Mouse (Mus musculus) olfactory bulb, adult 2 months (tissue): Measurements from ENCODE around the gene Cacng8. TPM values are rescaled to one million over a fixed set of nuclear protein-coding genes. Genes with fewer than 3 reads are reported as not detected.

Source experiments
- H3K27ac ChIP-seq: fragments of 200-500 bp; 2 replicates; pipeline ENCODE4 v1.5.1; 2012; ENCODE audit warnings: low read depth, low read length; ENCODE audit not compliant: insufficient read depth
- H3K4me1 ChIP-seq: fragments of 200-500 bp; 2 replicates; pipeline ENCODE4 v1.6.1; 2012; ENCODE audit warnings: low read length; ENCODE audit not compliant: control insufficient read depth, insufficient read depth
- H3K4me3 ChIP-seq: fragments of 200-500 bp; 2 replicates; pipeline ENCODE4 v1.5.1; 2012; ENCODE audit warnings: mild to moderate bottlenecking, low read depth, low read length, moderate library complexity; ENCODE audit not compliant: insufficient read depth
- CTCF ChIP-seq: fragments of 200-500 bp; IDR thresholded peaks from 2 replicates; pipeline ENCODE4 v1.5.1; 2012; ENCODE audit warnings: low read depth, mild to moderate bottlenecking, low read length, moderate library complexity; ENCODE audit not compliant: insufficient read depth
- POLR2A ChIP-seq: fragments of 200-500 bp; IDR thresholded peaks from 2 replicates; pipeline ENCODE4 v1.6.1; 2012; ENCODE audit warnings: mild to moderate bottlenecking, low read depth, low read length, moderate library complexity; ENCODE audit not compliant: insufficient read depth
- WGBS: fragments of 180-500 bp; shearing (Covaris S2); methylation state at CpG from one replicate; pipeline ENCODE4 v1.1.7; 2018; 5-methylcytosine and 5-hydroxymethylcytosine counted together
- polyA plus RNA-seq: library from polyadenylated mRNA; stranded (reverse); fragments of >200 nt; gene quantifications from 2 replicates; pipeline ENCODE4 v1.2.4, GENCODE M21; 2012; ENCODE audit warnings: low replicate concordance; ENCODE audit not compliant: missing spikeins, insufficient read depth, insufficient read length

Cacng8 gene
- polyA plus RNA-seq, 1 experiment: not detected

DNA sequence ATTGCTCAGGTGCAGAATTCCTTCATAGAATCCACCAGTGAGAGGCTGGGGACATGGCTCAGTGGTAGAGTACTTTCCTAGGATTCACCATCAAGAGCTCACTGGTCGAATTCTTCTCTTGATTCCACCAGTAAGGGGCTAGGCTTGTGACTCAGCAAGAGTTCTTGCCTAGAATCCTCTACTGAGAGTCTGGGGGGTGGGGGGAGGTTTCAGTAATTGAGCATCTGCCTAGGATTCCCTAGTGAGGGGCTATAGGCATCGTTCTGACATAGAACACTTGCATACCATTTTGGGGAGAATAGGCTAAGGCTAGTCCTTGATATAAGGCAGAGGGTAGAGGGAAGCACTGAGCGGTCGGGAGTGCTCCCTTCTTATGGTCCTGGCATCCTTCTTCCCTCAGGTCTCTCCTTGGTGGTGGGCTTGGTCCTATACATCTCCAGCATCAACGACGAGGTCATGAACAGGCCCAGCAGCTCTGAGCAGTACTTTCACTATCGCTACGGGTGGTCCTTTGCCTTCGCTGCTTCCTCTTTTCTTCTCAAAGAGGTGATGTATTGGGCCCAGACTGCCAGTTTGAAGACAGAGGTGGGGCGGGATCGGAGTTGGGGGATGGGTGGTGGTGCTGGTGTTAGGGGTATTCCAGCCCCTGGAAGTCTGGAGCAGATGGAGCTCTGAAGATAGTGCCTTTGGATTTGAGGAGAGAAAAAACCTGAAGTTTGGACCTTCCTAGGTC, 24.8 kb upstream of the Cacng8 start:
- TF ChIP-seq POLR2A: no peak
- no peak for TF ChIP-seq CTCF
- Histone ChIP-seq H3K27ac (no peak overlapping the region), H3K4me3 (no peak overlapping the region), H3K4me1 (peaks cover 27% of the 10 kb centered on the region)
- 58% methylated on average over 11 of the region's 11 CpGs for WGBS

DNA sequence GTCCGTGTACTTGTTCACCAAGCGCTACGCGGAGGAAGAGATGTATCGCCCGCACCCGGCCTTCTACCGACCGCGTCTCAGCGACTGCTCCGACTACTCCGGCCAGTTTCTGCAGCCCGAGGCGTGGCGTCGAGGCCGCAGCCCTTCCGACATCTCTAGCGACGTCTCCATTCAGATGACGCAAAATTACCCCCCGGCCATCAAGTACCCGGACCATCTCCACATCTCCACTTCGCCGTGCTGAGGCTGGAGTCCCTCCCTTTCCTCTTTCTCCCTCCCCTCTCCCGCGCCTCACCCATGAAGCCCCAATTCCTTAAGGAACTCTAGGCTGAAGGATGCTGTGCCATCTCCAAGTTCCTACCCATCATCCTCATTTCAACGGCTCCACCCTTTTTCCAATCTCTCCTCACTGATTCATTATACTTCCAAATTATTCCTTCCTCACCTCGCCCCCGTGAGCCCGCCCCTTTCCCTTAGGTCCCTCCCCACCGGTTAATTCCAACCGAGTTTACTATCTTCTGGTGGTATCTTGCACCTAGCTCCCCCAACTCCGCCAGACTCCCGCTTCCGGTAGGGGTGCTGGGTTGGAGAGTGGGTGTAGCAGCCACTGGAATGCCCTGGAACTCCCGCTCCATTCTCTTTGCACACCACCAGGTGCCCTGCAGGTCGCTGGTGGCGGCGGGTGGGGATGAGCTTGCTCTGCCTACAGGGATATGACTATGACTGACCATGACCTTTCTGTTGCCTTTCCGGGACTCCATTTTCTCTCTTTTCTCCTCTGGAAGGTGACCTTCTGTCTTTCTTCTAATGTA, 23.6 kb upstream of the Cacng8 start:
- WGBS: 40% methylated on average over 42 of the region's 42 CpGs
- Histone ChIP-seq H3K4me1 (peaks cover 27% of the 10 kb centered on the region), H3K4me3 (no peak overlapping the region), H3K27ac (no peak overlapping the region)
- TF ChIP-seq CTCF (no peak), POLR2A (no peak; the same call in 1 of the 2 replicates)

DNA sequence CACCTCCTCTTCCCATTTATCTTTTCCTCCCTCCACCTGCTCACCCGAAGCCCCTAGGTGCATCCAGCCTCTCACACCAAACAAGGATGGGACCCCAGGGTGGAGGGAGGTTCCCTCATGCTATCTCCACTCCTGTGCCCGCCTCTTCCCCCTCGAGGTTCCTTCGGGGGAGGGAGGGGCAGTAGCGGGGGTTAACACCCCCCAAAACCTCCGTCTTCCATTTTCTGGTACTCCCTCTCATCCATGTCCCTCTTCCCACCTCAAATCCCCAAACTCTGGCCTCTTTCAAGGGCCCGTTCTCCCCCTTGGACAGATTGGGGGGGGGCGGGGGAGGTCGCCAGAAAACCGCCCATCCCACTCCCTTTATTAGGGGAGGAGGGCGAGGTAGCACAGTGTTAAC, 22.9 kb upstream of the Cacng8 start:
- WGBS: 17% methylated on average over 11 of the region's 11 CpGs
- no peak for TF ChIP-seq CTCF
- Histone ChIP-seq H3K4me3 (no peak overlapping the region), H3K27ac (no peak overlapping the region), H3K4me1 (peaks cover 27% of the 10 kb centered on the region)

DNA sequence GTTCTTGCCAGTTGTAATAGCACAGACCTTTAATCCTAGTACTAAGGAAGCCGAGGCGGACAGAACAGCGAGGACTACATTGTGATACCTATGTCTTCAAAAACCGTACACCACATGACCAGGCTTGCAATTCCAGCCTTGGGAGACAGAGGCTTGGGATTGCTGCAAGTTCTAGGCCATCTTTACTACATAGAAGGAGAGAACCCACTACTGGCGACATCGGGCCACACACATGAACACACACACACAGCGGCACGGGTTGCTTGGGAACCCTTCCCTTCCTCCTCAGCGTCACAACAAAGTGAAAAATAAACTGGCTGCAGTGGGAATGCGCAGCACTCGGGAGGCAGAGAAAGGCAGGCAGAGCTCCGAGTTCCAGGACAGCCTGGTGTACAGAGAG, 22.2 kb upstream of the Cacng8 start:
- no peak overlapping the region for H3K27ac ChIP-seq
- WGBS: 19% methylated on average over 12 of the region's 12 CpGs
- TF ChIP-seq CTCF (no peak), POLR2A (no peak)

DNA sequence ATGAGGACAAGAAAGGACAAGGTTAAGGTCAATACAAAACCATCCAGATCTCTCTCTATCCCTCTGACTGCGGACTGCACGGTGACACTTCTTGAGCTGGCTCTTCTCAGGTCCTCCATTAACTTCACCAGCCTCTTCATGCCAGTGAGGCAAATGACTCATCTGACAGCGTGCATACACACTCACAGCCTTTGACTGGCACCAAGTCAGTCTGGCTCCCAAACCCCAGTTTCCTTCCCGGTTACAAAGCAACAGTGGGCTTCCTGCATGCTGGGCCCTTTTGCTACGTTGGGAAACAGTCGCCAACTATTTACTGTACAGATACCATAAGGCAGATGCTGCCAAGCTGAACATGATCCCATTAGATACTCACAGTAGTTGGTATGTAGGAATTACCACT, 21.3 kb upstream of the Cacng8 start:
- 67% methylated on average over 6 of the region's 6 CpGs for WGBS
- TF ChIP-seq POLR2A: no peak
- no peak for TF ChIP-seq CTCF
- H3K4me1 ChIP-seq: peaks cover 27% of the 10 kb centered on the region
- no peak overlapping the region for H3K27ac ChIP-seq
- no peak overlapping the region for H3K4me3 ChIP-seq

More for the DNA sequence above, 22.2 kb upstream of the Cacng8 start:
- Histone ChIP-seq H3K4me1 (peaks cover 27% of the 10 kb centered on the region), H3K4me3 (no peak overlapping the region)

DNA sequence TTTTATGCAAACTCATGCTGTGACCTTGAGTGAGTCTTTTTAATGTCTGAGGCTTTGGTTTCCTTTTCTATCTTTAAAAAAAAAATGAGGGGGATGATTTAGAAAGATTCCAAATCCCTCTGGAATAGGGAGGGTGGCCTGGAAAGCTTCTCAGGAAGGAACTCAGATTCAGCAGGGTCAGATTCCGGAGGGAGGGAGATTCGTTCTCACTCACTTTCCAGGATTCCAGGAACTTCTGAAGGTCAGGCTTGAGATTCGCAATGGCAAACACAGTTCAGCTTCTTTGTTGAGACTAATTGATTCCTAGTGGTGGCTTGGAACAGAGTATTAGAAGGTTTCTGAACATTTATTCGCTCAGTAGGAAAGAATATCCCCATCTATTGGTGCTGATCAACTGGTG, 20.1 kb upstream of the Cacng8 start:
- Histone ChIP-seq H3K4me1 (peaks cover 27% of the 10 kb centered on the region), H3K27ac (no peak overlapping the region), H3K4me3 (no peak overlapping the region)
- WGBS: 74% methylated on average over 4 of the region's 4 CpGs
- TF ChIP-seq CTCF (no peak), POLR2A (no peak)

DNA sequence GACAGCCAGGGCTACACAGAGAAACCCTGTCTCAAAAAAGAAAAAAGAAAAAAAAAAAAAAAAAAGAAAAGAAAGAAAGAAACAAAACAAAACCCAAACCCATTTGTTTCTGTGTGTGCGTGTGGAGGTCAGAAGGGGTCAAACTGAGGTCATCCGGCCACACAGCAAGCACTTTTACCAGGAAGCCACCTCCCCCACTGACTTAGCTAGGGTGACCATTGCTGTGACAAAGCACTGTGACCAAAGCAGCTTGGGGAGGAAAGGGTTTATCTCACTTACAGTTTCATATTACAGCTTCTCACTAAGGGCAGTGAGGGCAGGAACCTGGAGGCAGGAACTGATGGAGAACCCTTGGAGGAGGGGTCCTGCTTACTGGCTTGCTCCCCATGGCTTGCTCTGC, 18.1 kb upstream of the Cacng8 start:
- Histone ChIP-seq H3K4me3 (no peak overlapping the region), H3K4me1 (peaks cover 14% of the 10 kb centered on the region), H3K27ac (no peak overlapping the region)
- TF ChIP-seq CTCF: no peak
- no peak for TF ChIP-seq POLR2A
- 80% methylated on average over 2 of the region's 2 CpGs for WGBS

DNA sequence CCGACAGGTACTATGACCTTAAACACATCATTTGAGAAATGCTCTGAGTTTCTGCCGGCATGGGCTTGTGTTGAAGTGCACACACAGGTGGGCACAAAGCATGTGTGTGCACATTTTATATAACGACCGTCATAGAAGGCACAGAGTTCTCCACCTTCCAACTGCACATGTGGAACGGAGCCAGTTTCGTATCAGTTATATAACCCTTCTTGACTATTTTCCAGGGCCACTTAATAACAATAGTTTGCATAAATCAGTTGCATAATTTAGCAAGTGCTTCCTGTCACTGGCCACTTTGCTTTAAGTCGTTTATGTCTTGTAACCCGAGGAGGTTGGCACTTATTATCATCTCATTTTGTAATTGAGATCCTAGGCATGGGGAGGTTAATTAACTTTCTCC, 16.7 kb upstream of the Cacng8 start:
- H3K4me3 ChIP-seq: no peak overlapping the region
- WGBS: 58% methylated on average over 8 of the region's 8 CpGs
- TF ChIP-seq CTCF (no peak), POLR2A (no peak)
- no peak overlapping the region for H3K27ac ChIP-seq
- H3K4me1 ChIP-seq: peaks cover 5% of the 10 kb centered on the region; the same call in 1 of the 2 replicates

DNA sequence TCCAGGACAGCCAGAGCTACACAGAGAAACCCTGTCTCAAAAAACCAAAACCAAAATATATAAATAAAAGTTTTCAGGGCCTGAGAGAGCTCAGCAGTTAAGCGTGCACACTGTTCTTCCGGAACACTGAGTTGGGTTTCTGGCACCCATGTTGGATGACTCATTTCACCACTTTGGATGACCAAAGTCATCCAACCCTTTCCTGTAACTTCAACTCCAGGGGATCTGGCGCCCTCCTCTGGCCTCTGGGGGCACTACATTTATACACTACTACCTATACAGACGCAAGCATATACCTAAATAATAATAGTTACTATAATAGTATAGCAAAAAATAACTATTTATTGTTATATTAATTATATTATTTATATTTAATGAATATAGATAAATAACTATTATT, 13.7 kb upstream of the Cacng8 start:
- H3K27ac ChIP-seq: no peak overlapping the region

More for the DNA sequence above, 13.7 kb upstream of the Cacng8 start:
- Histone ChIP-seq H3K4me1 (peaks cover 3% of the 10 kb centered on the region; the same call in 1 of the 2 replicates), H3K4me3 (no peak overlapping the region)
- whole genome bisulfite sequencing: 39% methylated on average over 4 of the region's 4 CpGs
- TF ChIP-seq CTCF: peak; percentile 29; the same call in 1 of the 2 replicates
- no peak for TF ChIP-seq POLR2A
